Mouse (Mus musculus) CH12.LX (cell line): ENCODE results near the gene Mpzl2. TPM values are rescaled to one million over a fixed set of nuclear protein-coding genes. Genes with fewer than 3 reads are reported as not detected.

Source experiments
- DNase-seq: peaks from one replicate; pipeline ENCODE4 v3.0.0-alpha.2; 2013; ENCODE audit errors: extremely low read depth
- H3K27ac ChIP-seq: 2 replicates; pipeline ENCODE4 v1.5.1; 2012; ENCODE audit warnings: low read depth, mild to moderate bottlenecking, control low read depth, moderate library complexity; ENCODE audit not compliant: insufficient read depth
- H3K27me3 ChIP-seq: replicated peaks from 2 replicates; pipeline ENCODE3; 2012; ENCODE audit warnings: inconsistent platforms
- H3K36me3 ChIP-seq, 2 experiments: replicated peaks in 1 of 2; 2 replicates each; pipeline versions ENCODE3 to v1.6.1; 2012; ENCODE audit warnings: inconsistent platforms in 1 of 2, low read length in 1 of 2, mild to moderate bottlenecking in 1 of 2, mixed read lengths in 1 of 2, moderate library complexity in 1 of 2; ENCODE audit not compliant: control insufficient read depth in 1 of 2, insufficient read depth in 1 of 2
- H3K4me1 ChIP-seq, 2 experiments: 2 replicates each; pipeline ENCODE4 v1.6.1; 2012; ENCODE audit warnings: inconsistent platforms in 1 of 2, moderate library complexity in 1 of 2; ENCODE audit not compliant: insufficient read depth in 2 of 2, control insufficient read depth in 1 of 2
- H3K4me2 ChIP-seq: 2 replicates; pipeline ENCODE4 v1.6.1; 2012; ENCODE audit warnings: low read depth, mild to moderate bottlenecking, control low read depth; ENCODE audit not compliant: poor library complexity, insufficient read depth, severe bottlenecking
- H3K4me3 ChIP-seq, 3 experiments: fragments of 150-350 bp in 1 of 3; sonication (generic) in 1 of 3; replicated peaks in 1 of 3; 2 replicates each; pipeline versions ENCODE3 to v1.5.1; 2011 to 2012; ENCODE audit warnings: low read depth in 2 of 3, low read length in 2 of 3, mild to moderate bottlenecking in 2 of 3, moderate library complexity in 2 of 3, control low read depth in 1 of 3, improper control_type of control experiment in 1 of 3, inconsistent platforms in 1 of 3, mixed read lengths in 1 of 3; ENCODE audit not compliant: poor library complexity in 1 of 3
- H3K79me2 ChIP-seq: replicated peaks from 2 replicates; pipeline ENCODE4 v1.6.1; 2012; ENCODE audit warnings: mild to moderate bottlenecking, moderate library complexity; ENCODE audit not compliant: control insufficient read depth, poor library complexity, insufficient read depth, severe bottlenecking; ENCODE audit errors: extremely low read depth
- H3K9ac ChIP-seq: 2 replicates; pipeline ENCODE4 v1.6.1; 2012; ENCODE audit warnings: low read depth, mild to moderate bottlenecking, control low read depth, moderate library complexity; ENCODE audit not compliant: insufficient read depth
- H3K9me3 ChIP-seq: replicated peaks from 2 replicates; pipeline ENCODE3; 2012; ENCODE audit warnings: low read length, inconsistent platforms, mixed read lengths
- BHLHE40 ChIP-seq: IDR thresholded peaks from 2 replicates; pipeline ENCODE4 v1.6.1; 2011; ENCODE audit warnings: mild to moderate bottlenecking, low read depth, low read length, improper control_type of control experiment
- CHD1 ChIP-seq: IDR thresholded peaks from 2 replicates; pipeline ENCODE4 v1.6.1; 2012; ENCODE audit warnings: low read depth, low read length, improper control_type of control experiment, inconsistent platforms
- CTCF ChIP-seq, 2 experiments: IDR thresholded peaks in 1 of 2; conservative IDR thresholded peaks in 1 of 2; 2 replicates each; pipeline ENCODE4 v1.5.1; 2011 to 2012; ENCODE audit warnings: low read depth in 2 of 2, low read length in 2 of 2, improper control_type of control experiment in 1 of 2, inconsistent platforms in 1 of 2, mild to moderate bottlenecking in 1 of 2, moderate library complexity in 1 of 2
- E2F4 ChIP-seq: IDR thresholded peaks from 2 replicates; pipeline ENCODE4 v1.6.1; 2011; ENCODE audit warnings: low read depth, low read length, improper control_type of control experiment; ENCODE audit not compliant: insufficient replicate concordance
- EP300 ChIP-seq: IDR thresholded peaks from 2 replicates; pipeline ENCODE4 v1.6.1; 2011; ENCODE audit warnings: low read length, improper control_type of control experiment
- ETS1 ChIP-seq: conservative IDR thresholded peaks from 2 replicates; pipeline ENCODE4 v1.6.1; 2012; ENCODE audit warnings: low read depth, mild to moderate bottlenecking, inconsistent platforms, low read length, improper control_type of control experiment, moderate library complexity
- GABPA ChIP-seq: IDR thresholded peaks from 2 replicates; pipeline ENCODE4 v1.6.1; 2012; ENCODE audit warnings: low read depth, low read length, improper control_type of control experiment, inconsistent platforms; ENCODE audit not compliant: insufficient replicate concordance
- HCFC1 ChIP-seq: IDR thresholded peaks from 2 replicates; pipeline ENCODE4 v1.6.1; 2012; ENCODE audit warnings: low read depth, mild to moderate bottlenecking, inconsistent platforms, low read length, improper control_type of control experiment
- IRF4 ChIP-seq: IDR thresholded peaks from 2 replicates; pipeline ENCODE4 v1.6.1; 2014; ENCODE audit warnings: low read depth, mild to moderate bottlenecking, inconsistent platforms, low read length, improper control_type of control experiment
- JUN ChIP-seq: IDR thresholded peaks from 2 replicates; pipeline ENCODE4 v1.6.1; 2011; ENCODE audit warnings: low read depth, mild to moderate bottlenecking, low read length, improper control_type of control experiment, moderate library complexity; ENCODE audit not compliant: insufficient read depth
- JUND ChIP-seq: conservative IDR thresholded peaks from 2 replicates; pipeline ENCODE4 v1.6.1; 2011; ENCODE audit warnings: low read depth, low read length, improper control_type of control experiment
- KAT2A ChIP-seq: IDR thresholded peaks from 2 replicates; pipeline ENCODE4 v1.6.1; 2012; ENCODE audit warnings: low read length, improper control_type of control experiment, inconsistent platforms; ENCODE audit not compliant: insufficient replicate concordance
- MAFK ChIP-seq: IDR thresholded peaks from 2 replicates; pipeline ENCODE4 v1.6.1; 2011; ENCODE audit warnings: low read length, improper control_type of control experiment; ENCODE audit not compliant: insufficient replicate concordance
- MAX ChIP-seq: IDR thresholded peaks from 2 replicates; pipeline ENCODE4 v1.6.1; 2011; ENCODE audit warnings: low read length, improper control_type of control experiment
- MAZ ChIP-seq: IDR thresholded peaks from 2 replicates; pipeline ENCODE4 v1.6.1; 2012; ENCODE audit warnings: low read depth, mild to moderate bottlenecking, inconsistent platforms, low read length, improper control_type of control experiment, moderate library complexity
- MEF2A ChIP-seq: IDR thresholded peaks from 2 replicates; pipeline ENCODE4 v1.6.1; 2014; ENCODE audit warnings: low read depth, mild to moderate bottlenecking, inconsistent platforms, low read length, improper control_type of control experiment, borderline replicate concordance
- MXI1 ChIP-seq: IDR thresholded peaks from 2 replicates; pipeline ENCODE4 v1.6.1; 2011; ENCODE audit warnings: mild to moderate bottlenecking, low read depth, low read length, improper control_type of control experiment
- MYC ChIP-seq: IDR thresholded peaks from 2 replicates; pipeline ENCODE4 v1.6.1; 2011; ENCODE audit warnings: low read depth, mild to moderate bottlenecking, improper control_type of control experiment, low read length
- NELFE ChIP-seq: IDR thresholded peaks from 2 replicates; pipeline ENCODE4 v1.6.1; 2011; ENCODE audit warnings: low read depth, low read length, improper control_type of control experiment
- NRF1 ChIP-seq: IDR thresholded peaks from 2 replicates; pipeline ENCODE4 v1.6.1; 2014; ENCODE audit warnings: low read depth, mild to moderate bottlenecking, inconsistent platforms, low read length, improper control_type of control experiment, moderate library complexity
- PAX5 ChIP-seq: IDR thresholded peaks from 2 replicates; pipeline ENCODE4 v1.6.1; 2012; ENCODE audit warnings: low read length, inconsistent platforms, mixed read lengths
- POLR2A ChIP-seq: IDR thresholded peaks from 2 replicates; pipeline ENCODE4 v1.6.1; 2011; ENCODE audit warnings: low read depth, mild to moderate bottlenecking, improper control_type of control experiment, low read length
- POLR2AphosphoS2 ChIP-seq: IDR thresholded peaks from 2 replicates; pipeline ENCODE4 v1.6.1; 2011; ENCODE audit warnings: low read depth, low read length, improper control_type of control experiment
- RAD21 ChIP-seq: IDR thresholded peaks from 2 replicates; pipeline ENCODE4 v1.6.1; 2011; ENCODE audit warnings: low read depth, mild to moderate bottlenecking, low read length, improper control_type of control experiment, moderate library complexity
- RCOR1 ChIP-seq: conservative IDR thresholded peaks from 2 replicates; pipeline ENCODE4 v1.6.1; 2012; ENCODE audit warnings: low read depth, mild to moderate bottlenecking, inconsistent platforms, low read length, improper control_type of control experiment
- SMC3 ChIP-seq: IDR thresholded peaks from 2 replicates; pipeline ENCODE4 v1.6.1; 2011; ENCODE audit warnings: low read depth, low read length, improper control_type of control experiment
- TBP ChIP-seq: conservative IDR thresholded peaks from 2 replicates; pipeline ENCODE4 v1.6.1; 2011; ENCODE audit warnings: low read depth, low read length, improper control_type of control experiment
- TCF12 ChIP-seq: IDR thresholded peaks from 2 replicates; pipeline ENCODE4 v1.6.1; 2014; ENCODE audit warnings: low read depth, mild to moderate bottlenecking, inconsistent platforms, low read length, improper control_type of control experiment
- UBTF ChIP-seq: IDR thresholded peaks from 2 replicates; pipeline ENCODE4 v1.6.1; 2012; ENCODE audit warnings: low read depth, mild to moderate bottlenecking, inconsistent platforms, low read length, improper control_type of control experiment, moderate library complexity
- USF1 ChIP-seq: IDR thresholded peaks from 2 replicates; pipeline ENCODE4 v1.6.1; 2014; ENCODE audit warnings: low read depth, mild to moderate bottlenecking, inconsistent platforms, low read length, improper control_type of control experiment
- USF2 ChIP-seq: conservative IDR thresholded peaks from 2 replicates; pipeline ENCODE4 v1.6.1; 2011; ENCODE audit warnings: low read depth, low read length, improper control_type of control experiment
- ZC3H11A ChIP-seq: IDR thresholded peaks from 2 replicates; pipeline ENCODE4 v1.6.1; 2012; ENCODE audit warnings: low read depth, mild to moderate bottlenecking, inconsistent platforms, low read length, improper control_type of control experiment
- ZKSCAN1 ChIP-seq: IDR thresholded peaks from 2 replicates; pipeline ENCODE4 v1.6.1; 2012; ENCODE audit warnings: low read depth, inconsistent platforms, low read length, improper control_type of control experiment, borderline replicate concordance
- ZMIZ1 ChIP-seq: IDR thresholded peaks from 2 replicates; pipeline ENCODE4 v1.6.1; 2012; ENCODE audit warnings: low read depth, mild to moderate bottlenecking, inconsistent platforms, low read length, improper control_type of control experiment
- dilution Hi-C: fragments of 300-500 bp; cut with MboI; formaldehyde crosslinking; loops from 2 replicates; pipeline ENCODE4 v1.14.3; 2020; ENCODE audit warnings: low sequenced_read_pairs; ENCODE audit not compliant: extremely low pct_unique_long_range_greater_than_20kb, extremely low pct_ligation_motif_present
- in situ Hi-C: fragments of 300-500 bp; cut with MboI; formaldehyde crosslinking; loops from 3 replicates; pipeline ENCODE4 v1.14.3; 2019; ENCODE audit warnings: low sequenced_read_pairs, low pct_ligation_motif_present, low pct_unique_long_range_greater_than_20kb, mixed read lengths
- polyA plus RNA-seq: library from polyadenylated mRNA; unstranded; fragments of >175 nt; gene quantifications from 2 replicates; pipeline ENCODE4 v1.2.1, GENCODE M21; 2012; ENCODE audit warnings: low read depth; ENCODE audit not compliant: insufficient read length
- total RNA-seq, 2 experiments: library from RNA; depleted of rRNA; stranded (reverse); fragments of 300-350 nt in 1 of 2; fragments of >200 nt in 1 of 2; gene quantifications; 2 replicates each; pipeline ENCODE4 v1.2.3; 2012 to 2014

The Mpzl2 gene
- total and polyA plus RNA-seq, 3 experiments, result 0.27 to 0.36 (median 0.30) TPM

DNA sequence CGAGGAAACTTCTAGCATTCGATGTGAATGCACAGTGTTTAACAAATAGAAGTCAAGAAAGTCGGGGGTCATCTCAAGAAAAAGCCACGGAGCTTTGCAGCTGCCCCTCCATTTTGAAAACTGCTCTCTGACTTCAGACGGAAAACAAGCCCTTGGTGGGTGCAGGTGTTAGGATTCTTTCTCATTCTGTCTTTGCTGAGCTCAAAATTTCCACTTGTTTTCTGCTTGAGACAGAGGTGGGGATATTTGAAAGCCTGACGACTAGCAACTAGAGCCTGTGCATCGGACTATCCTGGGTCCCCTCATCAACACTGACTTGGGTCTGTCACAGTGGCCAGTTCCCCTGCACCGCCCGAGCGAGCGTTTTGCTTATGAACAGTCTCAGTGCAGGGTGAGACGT, 32.2 kb upstream of the Mpzl2 start:
- Histone ChIP-seq H3K27ac (no peak overlapping the region), H3K27me3 (no peaks in the 10 kb centered on the region), H3K9ac (peak overlapping the region; percentile 7; the same call in 1 of the 2 replicates), H3K4me3 (no peak overlapping the region), H3K4me2 (peak overlapping the region; percentile 41), H3K9me3 (no peaks in the 10 kb centered on the region), H3K4me1 (peaks cover 15 to 25% of the 10 kb centered on the region in 2 experiments), H3K79me2 (no peaks in the 10 kb centered on the region), H3K36me3 (no peaks in the 10 kb centered on the region)
- dilution Hi-C loops, result no loop called here
- TF ChIP-seq UBTF (no peak), ZKSCAN1 (no peak), HCFC1 (no peak), NRF1 (no peak), TBP (no peak), ETS1 (no peak; the same call in 1 of the 2 replicates), MYC (no peak), USF2 (no peak), TCF12 (peak; percentile 55; the same call in 1 of the 2 replicates), MAX (no peak; the same call in 1 of the 2 replicates), USF1 (no peak), MAZ (no peak), JUND (peak; percentile 55; the same call in 1 of the 2 replicates), E2F4 (no peak), NELFE (no peak), KAT2A (no peak), EP300 (peak; percentile 69), CTCF (conservative IDR thresholded peaks at IDR 0.05 in 1 of 2, IDR thresholded peaks at IDR 0.05 in 1 of 2; ENCODE audit: low read depth in 2 of 2, low read length in 2 of 2) (no peak), POLR2A (no peak), MEF2A (0 out of 2 replicates have a peak, but pooled peaks have one; percentile 24), CHD1 (0 out of 2 replicates have a peak, but pooled peaks have one; percentile 45), GABPA (no peak), SMC3 (no peak), RCOR1 (no peak), ZC3H11A (no peak), JUN (peak; percentile 64), BHLHE40 (no peak), RAD21 (no peak), PAX5 (no peak), IRF4 (peak; percentile 61), MAFK (0 out of 2 replicates have a peak, but pooled peaks have one; percentile 14), POLR2AphosphoS2 (no peak), ZMIZ1 (no peak), MXI1 (0 out of 2 replicates have a peak, but pooled peaks have one; percentile 30)
- in situ Hi-C loops, result loop anchor here (5.0 to 25.0 kb wide), 2 partner anchors 35 to 380 kb away; partner anchors contain the start of gene Fxyd2
- no peak for DNase-seq
